Mouse (Mus musculus): Measurements from ENCODE around the gene Smim4. TPM values are rescaled to one million over a fixed set of nuclear protein-coding genes. Genes with fewer than 3 reads are reported as not detected.

The Smim4 gene
- polyA plus RNA-seq, 1 experiment from 2014 or later = 118 TPM

- H3K27me3 ChIP-seq (replicated peaks; ENCODE audit: insufficient read depth, low read length) = no peaks in the 10 kb centered on the region
- TF ChIP-seq EP300 (IDR thresholded peaks at IDR 0.05) (no peak), CTCF (IDR thresholded peaks at IDR 0.05) (no peak)
- H3K27ac ChIP-seq (ENCODE audit: low read length) = no peak overlapping the region
- no peak overlapping the region for H3K4me2 ChIP-seq (replicated peaks; ENCODE audit: low read depth, low read length)
- no peaks in the 10 kb centered on the region for H3K9me3 ChIP-seq (ENCODE audit: low read length)
- H3K9ac ChIP-seq (replicated peaks; ENCODE audit: low read depth) = no peak overlapping the region
- no peak overlapping the region for H3K4me3 ChIP-seq (ENCODE audit: low read depth, low read length)
- H3K4me1 ChIP-seq (ENCODE audit: insufficient read depth, low read depth, low read length) = no peaks in the 10 kb centered on the region
- no peak for ATAC-seq
- 92% methylated on average over 5 of the region's 5 CpGs for WGBS
- DNase-seq (ENCODE audit: low spot score) = no peak
- H3K36me3 ChIP-seq (ENCODE audit: insufficient read depth, low read length) = peaks cover 34% of the 10 kb centered on the region; the same call in 1 of the 2 replicates
Observed at GRCm38 (mm10) chr14:31045296-31045695, 83.5 kb downstream of the Smim4 start.

Other genes with a start within 250 kb of the Smim4 start
- 30.5 and 36.6 TPM in 2 replicates for gene Mustn1, start 249.8 kb downstream of the Smim4 start, polyA plus RNA-seq (2015; fragmentation: Nextera tagmentation; extraction: Ambion mirVana)
- 6.7 and 7.9 TPM in 2 replicates for gene Itih4, start 242.5 kb downstream of the Smim4 start, polyA plus RNA-seq (2015; fragmentation: Nextera tagmentation; extraction: Ambion mirVana)
- gene Itih3, start 205.2 kb downstream of the Smim4 start, polyA plus RNA-seq (2015; fragmentation: Nextera tagmentation; extraction: Ambion mirVana) = 2.2 and 2.5 TPM in 2 replicates
- 0.81 and 1.1 TPM in 2 replicates for gene Itih1, start 185.7 kb downstream of the Smim4 start, polyA plus RNA-seq (2015; fragmentation: Nextera tagmentation; extraction: Ambion mirVana)
- 4.7 and 4.9 TPM in 2 replicates for gene Nek4, start 177.6 kb downstream of the Smim4 start, polyA plus RNA-seq (2015; fragmentation: Nextera tagmentation; extraction: Ambion mirVana)
- 42.4 and 48.9 TPM in 2 replicates for gene Glt8d1, start 127.6 kb downstream of the Smim4 start, polyA plus RNA-seq (2015; fragmentation: Nextera tagmentation; extraction: Ambion mirVana)
- 467 and 493 TPM in 2 replicates for gene Spcs1, start 127.3 kb downstream of the Smim4 start, polyA plus RNA-seq (2015; fragmentation: Nextera tagmentation; extraction: Ambion mirVana)
- gene Pbrm1, start 109.8 kb downstream of the Smim4 start, polyA plus RNA-seq (2015; fragmentation: Nextera tagmentation; extraction: Ambion mirVana) = 59.8 and 73.1 TPM in 2 replicates
- gene Gnl3, start 109.8 kb downstream of the Smim4 start, polyA plus RNA-seq (2015; fragmentation: Nextera tagmentation; extraction: Ambion mirVana) = 29.5 and 31.9 TPM in 2 replicates
- gene Nt5dc2, start 2.1 kb upstream of the Smim4 start, polyA plus RNA-seq (2015; fragmentation: Nextera tagmentation; extraction: Ambion mirVana) = 148 and 162 TPM in 2 replicates
- gene Stab1, start 39.7 kb upstream of the Smim4 start, polyA plus RNA-seq (2015; fragmentation: Nextera tagmentation; extraction: Ambion mirVana) = 32.4 and 34.2 TPM in 2 replicates
- 77.2 and 87.2 TPM in 2 replicates for gene Tnnc1, start 79.4 kb upstream of the Smim4 start, polyA plus RNA-seq (2015; fragmentation: Nextera tagmentation; extraction: Ambion mirVana)
- gene Nisch, start 88.0 kb upstream of the Smim4 start, polyA plus RNA-seq (2015; fragmentation: Nextera tagmentation; extraction: Ambion mirVana) = 196 and 224 TPM in 2 replicates
- gene Sema3g, start 88.9 kb upstream of the Smim4 start, polyA plus RNA-seq (2015; fragmentation: Nextera tagmentation; extraction: Ambion mirVana) = 4.7 and 5.7 TPM in 2 replicates
- 17.7 and 18.8 TPM in 2 replicates for gene Phf7, start 122.4 kb upstream of the Smim4 start, polyA plus RNA-seq (2015; fragmentation: Nextera tagmentation; extraction: Ambion mirVana)
- 38.1 and 38.7 TPM in 2 replicates for gene Bap1, start 122.5 kb upstream of the Smim4 start, polyA plus RNA-seq (2015; fragmentation: Nextera tagmentation; extraction: Ambion mirVana)
- gene Dnah1, start 194.9 kb upstream of the Smim4 start, polyA plus RNA-seq (2015; fragmentation: Nextera tagmentation; extraction: Ambion mirVana) = 0.53 and 0.67 TPM in 2 replicates
- gene Capn7, start 207.7 kb upstream of the Smim4 start, polyA plus RNA-seq (2015; fragmentation: Nextera tagmentation; extraction: Ambion mirVana) = 23.1 and 25.1 TPM in 2 replicates